Mouse (Mus musculus) heart, adult 11 months (tissue): ENCODE measurements around the gene Ankrd31.

Source experiments
- DNase-seq: peaks from one replicate; pipeline ENCODE4 v3.0.0; 2022

The Ankrd31 gene

DNA sequence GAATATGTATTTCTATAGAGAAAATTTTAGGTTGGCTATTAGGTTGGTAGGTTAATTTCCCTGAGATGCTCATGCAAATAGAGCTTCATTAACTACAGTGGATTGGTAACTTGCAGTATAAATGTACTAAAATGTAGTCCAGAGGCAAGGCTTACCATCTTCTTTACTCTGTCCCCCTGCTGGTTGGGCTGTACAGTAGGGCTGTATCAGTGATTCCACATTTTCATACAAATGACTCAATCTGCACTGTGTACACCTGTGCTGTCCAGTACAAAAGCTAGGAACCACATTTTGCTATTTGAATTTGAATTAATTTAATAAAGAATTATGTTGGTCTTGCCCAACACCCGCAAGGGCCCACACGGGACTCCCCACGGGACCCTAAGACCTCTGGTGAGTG, 111.1 kb downstream of the Ankrd31 start:
- no peak for DNase-seq

DNA sequence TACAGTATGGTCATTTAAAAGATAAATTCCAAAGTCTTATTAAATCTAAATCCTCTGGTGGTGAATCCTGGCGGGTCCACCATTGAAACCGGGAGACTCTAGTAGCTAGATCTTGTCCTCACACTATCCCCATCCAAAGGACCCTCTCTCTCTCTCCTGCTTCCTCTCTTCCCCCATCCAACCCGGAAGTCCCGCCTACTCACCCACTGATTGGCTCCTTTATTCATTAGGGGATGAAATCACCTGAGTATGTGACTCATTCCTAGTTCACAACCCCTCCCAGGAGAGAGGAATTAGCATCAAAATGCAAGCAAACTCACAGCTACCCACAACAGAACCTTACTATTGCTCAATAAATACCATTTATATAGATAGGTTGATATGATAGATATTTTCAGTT, 122.7 kb downstream of the Ankrd31 start:
- no peak for DNase-seq

DNA sequence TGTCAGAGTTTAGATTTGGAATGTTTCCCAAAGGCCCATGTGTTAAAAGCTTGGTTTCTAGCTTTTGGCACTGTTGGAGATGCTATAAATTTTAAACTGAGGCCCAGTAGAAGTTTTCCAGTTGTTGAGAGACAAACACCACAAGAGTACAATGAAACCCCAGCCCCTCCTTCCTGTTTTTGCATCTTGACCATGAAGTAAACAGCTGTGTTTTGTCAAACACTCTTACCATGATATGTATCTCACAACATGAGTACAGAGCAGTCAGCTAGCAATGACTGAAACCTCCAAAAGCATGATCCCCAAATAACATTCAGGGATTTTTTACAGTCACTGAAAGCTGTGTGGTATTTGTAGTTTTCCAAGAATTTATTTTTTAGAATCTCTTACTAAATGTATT, 126.0 kb downstream of the Ankrd31 start:
- no peak for DNase-seq

DNA sequence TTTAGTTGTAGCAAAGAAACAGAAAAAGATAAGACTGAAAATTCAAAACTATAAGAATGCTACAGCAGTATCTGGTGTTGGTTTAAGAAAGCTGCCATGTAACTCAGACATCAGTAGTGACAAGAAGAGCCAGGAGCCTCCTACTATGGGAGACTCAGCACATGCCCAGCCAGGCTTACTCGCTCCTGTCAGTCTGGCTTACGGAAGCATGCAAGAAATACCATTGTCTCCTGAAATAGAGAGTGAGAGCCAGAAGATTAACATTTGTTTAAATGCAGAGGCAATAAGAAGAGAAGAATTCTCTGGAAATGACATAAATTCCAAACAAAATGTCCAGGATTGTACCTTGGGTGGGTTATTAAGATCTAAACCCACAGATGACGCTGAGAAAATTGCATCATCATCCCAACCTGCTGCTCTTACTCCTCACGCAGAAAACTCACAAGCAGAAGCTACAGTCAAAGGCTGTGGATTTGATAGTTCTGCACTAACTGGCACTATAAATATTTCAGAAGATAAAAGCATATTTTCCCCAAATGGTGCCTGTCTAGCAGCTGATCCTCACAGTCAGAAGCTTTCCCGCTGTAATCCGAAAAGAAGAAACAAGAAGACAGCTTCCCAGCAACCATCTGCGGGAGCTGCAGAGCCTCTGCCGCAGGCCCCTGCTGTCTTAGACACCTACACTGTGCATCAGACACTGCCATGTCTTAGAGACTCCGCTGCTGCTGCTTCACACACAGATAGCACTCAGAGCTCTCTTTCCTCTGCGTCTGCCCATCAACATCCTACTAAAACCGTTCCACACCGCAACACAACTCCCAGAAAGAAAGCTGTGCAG, 130.4 kb downstream of the Ankrd31 start:
- DNase-seq: no peak

DNA sequence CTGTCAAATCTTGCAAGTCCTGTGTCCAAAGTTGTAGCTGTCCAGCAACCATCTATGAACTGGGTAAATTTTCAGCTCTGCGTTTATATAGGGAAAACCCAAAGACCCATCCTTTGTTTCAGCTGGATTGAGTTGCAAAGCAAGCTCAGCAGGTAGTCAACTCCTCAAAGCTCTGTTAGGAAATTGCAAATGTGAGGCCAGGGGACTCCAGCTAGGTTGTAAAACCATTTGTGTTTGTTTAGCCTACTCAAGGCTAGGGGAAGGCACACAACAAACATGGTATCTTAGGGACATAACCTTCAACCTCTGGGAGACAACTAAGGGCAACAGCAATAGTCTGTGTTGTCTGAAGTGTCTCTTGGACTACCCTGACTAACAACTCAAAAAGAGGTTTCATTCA, 136.5 kb downstream of the Ankrd31 start:
- no peak for DNase-seq

DNA sequence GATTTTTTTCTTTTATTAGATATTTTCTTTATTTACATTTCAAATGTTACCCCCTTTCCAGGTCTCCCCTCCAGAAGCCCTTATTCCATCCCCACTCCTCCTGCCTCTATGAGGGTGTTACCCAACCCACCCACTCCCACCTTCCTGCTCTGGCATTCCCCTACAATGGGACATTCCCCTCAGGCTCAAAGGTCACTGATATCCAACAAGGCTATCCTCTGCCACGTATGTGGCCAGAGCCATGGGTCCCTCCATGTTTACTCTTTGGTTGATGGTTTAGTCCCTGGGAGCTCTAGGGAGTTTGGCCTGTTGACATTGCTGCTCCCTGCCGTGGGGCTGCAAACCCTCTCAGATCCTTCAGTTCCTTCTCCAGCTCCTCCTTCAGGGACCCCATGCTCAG, 141.9 kb downstream of the Ankrd31 start:
- no peak for DNase-seq

DNA sequence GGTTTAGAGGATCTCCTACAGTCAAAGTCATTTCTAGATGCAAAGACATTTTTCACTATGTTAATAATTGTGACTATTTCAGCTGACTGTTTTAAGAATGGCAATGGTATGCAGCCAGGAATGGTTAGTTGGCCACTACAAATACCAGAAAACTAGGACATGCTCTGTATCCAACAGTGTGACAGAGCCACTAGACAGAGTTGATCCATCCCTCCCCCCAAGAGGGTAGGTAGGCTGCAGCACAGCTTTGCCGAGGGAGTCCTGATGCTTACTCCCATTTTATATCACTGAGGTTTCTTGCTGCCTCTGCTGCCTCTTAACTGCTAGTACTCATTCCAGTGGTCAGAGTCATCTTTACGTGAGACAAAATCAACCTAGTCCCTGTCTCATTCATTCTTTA, 147.1 kb downstream of the Ankrd31 start:
- no peak for DNase-seq

DNA sequence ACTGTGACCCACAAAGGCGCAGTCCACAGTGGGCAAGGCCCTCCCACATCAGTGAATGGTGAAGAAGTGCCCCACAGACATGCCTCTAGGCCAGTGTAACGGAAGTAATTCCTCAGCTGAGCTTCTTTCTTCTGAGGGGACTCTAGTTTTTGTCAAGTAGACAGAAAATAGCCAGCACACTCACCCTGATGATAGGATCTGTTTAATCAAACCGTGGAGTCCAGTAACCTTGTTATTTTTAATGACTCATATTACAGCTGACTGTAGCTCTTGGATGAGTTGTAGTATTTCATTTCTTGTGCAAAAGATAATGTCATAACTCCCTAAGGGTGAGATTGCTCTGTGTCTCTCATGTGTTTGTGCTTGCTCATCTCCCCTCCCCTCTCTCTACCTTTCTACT, 158.6 kb downstream of the Ankrd31 start:
- no peak for DNase-seq

DNA sequence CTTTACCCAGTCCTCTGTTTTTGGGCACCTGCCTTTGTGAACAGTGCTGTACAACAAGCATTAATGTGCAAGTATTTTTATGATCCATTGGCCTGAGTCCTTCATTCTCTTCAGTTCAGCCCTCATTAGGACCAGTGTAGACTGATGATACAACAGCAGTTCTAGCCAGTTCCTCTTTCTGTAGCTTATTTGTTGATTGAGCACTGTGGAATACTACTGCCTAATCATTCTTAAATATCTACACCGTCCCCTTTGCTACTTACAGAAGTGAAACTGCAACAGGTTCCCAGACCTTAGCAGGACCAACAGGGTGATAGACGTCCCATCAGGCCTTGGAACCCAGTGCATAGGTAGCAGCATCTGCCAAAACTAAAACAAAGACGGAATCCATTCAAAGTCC, 163.1 kb downstream of the Ankrd31 start:
- DNase-seq: no peak

DNA sequence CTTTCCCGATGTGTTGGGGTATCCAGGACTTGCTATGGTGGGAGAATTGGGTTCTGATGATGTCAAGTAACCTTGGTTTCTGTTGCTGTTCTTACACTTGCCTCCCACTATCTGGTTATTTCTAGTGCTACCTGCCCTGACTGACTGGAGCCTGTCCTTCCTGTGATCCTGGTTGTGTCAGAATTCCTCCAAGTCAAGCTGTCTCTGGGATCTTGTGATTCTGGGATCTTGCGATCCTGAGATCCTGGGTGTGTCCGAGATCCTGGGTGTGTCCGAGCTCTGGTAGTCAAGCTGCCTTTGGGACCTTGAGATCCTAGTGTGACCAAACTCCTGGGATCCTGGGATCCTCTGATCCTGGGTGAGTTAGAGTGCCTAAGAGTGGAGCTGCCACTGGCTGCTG, 175.1 kb downstream of the Ankrd31 start:
- peak; percentile 67 for DNase-seq

DNA sequence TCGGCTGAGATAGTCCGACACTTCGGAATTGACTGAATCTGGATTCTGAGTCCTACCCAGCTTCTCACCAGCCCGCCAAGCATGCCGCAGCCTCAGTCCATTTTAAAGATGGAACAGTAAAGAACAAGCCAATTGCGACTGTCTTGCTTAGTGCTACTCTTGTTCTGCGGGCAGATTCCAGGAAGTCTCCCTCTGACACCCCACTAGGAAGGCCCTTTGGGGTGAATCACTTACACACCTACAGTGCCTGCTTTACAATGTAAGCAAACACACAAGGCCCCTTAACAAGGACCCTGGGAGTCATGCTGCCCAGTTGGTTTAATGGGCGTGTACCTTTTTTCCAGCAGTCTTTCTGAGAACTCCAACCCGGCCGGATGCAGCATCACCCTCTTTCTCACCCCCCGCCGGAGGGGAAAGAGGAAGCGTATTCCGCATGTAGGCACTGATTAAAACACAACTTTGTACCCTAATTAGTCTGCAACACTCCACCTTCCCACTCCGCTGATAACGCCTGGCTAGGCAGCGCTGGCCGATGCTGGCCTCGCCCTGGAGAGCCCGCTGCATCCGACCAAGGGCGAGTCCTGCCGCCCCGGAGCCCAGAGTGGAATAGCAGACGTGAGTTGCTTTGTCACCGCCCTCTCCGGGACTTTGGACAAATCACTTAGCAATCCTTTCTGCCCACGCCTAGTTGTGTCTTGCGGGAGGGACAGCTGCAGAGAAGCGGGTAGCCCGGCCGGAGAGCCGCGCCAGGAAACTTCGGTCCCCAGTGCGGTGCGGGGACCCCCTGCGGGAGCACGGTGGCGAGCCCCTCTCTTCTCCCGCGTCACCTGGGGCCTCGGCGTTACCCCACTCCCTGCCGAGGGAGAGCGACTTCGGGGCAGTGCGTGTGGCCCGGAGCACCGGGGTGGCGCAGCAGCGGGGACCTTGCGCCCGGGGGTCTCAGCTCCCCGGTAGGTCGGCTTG, 176.2 kb downstream of the Ankrd31 start, which contains the start of gene Gcnt4:
Gene Gcnt4 (plus strand): TSS at position 691 of the 963 bp plus-strand sequence.
- DNase-seq: peak; percentile 96

DNA sequence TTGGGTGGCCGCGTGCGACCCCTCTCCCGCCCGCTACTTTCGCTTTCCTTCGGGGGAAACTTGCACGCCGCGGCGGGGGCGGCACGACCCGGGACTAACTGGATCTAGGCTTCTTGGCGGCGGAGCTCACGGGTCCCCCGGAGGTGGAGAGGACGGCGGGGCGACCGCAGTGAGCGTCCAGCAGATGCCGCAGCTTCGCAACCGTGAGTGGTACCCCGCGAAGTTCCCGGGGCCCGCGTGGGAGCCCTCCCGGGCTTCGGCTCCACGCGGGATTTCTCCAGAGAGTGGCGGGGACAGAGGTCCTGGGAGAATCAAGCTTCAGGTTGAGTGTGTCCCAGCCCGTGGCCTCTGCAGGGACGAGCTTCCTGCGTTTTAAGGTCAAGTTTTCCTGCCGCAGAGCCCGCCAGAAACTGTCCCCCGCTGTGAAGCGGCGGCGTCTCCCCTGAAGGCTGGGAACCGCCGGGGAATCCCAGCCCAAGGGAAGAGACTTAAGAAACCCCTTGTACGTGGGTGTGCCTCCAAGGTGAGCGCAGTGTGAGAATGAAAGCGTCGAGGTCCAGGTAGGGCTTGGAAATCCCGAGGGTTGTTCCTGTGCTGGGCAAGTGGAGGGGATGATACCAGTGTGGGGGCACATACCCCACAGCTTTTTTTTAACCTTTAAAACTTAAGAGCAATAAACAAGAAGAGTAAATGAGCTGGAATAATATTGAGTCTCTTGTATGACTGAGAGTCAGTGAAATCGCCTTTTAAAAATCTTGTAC, 177.1 kb downstream of the Ankrd31 start:
- DNase-seq: peak; percentile 89

DNA sequence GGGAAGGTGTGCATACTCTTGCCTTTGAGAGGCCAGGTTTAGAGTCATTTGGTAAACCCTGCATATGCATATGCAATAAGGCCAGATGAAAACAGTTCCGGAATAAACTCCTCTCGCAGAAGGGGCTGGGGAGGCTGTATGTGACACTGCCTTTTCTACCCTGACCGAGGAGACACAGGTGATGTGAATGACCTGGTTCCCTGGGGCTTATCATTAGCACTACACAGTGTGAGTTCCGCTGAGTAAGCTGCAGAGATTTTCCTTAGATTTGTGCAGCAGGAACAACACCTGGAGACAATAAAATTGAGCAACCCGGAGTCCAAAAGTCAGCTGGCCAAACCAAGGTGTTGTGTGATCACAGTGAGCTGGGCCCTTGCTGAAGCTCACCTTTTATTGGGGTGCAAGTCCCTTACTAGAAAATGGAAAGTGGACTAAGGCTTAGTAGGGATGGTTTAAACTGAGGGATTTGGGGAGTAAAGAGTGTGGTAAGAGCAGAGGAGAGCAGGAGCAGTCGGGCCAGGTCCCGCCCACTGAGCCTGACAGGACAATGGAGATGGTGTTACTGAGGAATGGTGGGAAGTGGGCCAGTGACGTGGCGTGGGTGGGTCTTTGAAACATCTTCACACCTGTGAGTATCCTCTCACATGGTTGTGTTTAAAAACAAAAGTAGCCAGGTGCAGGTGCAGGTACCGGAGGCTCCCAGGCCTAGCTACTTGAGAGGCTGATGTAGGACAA, 178.1 kb downstream of the Ankrd31 start:
- peak; percentile 64 for DNase-seq

DNA sequence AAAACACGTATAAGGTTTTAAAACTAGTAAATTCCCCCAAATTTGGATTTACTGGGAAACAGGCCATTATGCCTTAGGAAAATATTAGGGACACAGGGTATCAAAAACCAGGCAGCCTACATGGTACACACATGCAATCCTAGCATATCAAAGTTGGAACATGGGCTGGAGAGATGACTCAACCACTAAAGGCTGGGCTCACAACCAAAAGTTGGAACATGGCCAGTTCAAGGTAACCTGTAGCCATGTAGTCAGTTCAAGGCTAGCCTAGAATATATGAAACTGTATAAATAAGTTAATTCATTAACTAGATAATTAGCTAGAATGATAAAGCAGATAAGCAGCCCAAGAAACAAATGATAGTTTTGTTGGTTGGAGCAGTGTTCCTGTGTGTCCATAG, 179.7 kb downstream of the Ankrd31 start:
- DNase-seq: peak; percentile 31

DNA sequence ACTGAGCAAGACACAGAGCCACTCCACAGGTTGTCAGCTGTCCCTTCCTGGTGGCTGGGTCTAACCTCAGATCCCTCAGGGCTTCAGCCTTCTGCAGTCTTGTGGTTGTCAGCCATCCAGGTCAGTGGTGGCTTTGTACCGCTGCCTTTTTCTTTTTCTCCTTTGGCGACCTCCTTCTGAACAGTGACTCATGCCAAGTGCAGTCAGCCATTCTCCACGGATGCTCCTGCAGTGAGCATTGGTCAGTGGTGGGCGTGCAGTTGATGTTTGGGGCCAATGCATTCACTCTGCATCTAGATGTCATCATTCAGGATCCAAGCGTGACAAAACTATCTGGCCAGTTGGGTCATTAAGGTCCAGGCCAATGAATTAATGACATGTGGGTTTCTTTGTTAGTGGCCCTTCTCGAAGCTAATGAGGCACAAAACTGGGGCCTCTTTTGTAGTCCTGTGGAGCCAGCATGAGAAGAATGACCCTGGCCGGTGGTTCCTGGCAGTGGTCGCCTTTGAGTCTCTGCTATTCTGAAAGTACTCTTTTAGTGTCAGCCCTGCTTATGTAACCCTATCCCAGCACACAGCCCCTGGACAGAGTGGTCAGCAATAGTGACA, 180.5 kb downstream of the Ankrd31 start:
- peak; percentile 58 for DNase-seq

DNA sequence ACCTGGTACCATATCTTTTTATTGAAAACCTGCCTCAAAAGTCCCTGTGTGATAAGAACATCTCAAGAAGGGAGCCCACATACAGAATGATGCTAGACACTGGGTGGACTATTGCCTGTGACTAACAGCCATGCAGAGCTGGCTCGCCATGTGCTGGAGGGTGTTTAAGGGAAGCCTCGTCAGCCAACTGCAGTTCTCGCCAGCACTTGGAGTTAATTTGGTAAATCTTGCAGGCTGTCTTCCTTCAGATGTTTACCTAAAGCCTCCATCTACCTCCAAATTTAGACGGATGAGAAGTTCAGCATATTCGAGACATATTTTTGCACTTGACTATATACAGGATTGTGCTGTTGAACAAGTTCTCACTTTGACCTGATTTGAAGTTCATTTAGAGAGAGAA, 184.7 kb downstream of the Ankrd31 start:
- DNase-seq: peak; percentile 71

DNA sequence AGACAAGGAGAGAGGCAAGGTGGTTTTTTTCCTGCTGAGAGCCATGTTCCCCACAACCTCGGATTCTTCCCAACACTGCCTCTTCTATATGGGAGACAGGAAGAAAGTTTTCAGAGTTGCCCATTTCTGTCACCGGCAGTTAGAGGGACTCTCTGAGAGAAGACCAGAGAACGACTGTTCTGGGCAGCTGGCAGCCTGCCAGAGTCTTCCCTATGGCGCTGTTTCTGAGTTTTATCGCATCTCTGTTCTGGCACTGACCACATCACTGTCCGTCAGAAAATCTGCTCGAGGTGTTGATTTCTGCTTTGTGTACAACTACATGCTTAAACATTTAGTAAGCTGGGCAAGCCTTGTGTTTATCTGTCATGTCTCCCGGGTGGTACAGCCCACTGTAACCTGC, 185.3 kb downstream of the Ankrd31 start:
- DNase-seq: no peak

DNA sequence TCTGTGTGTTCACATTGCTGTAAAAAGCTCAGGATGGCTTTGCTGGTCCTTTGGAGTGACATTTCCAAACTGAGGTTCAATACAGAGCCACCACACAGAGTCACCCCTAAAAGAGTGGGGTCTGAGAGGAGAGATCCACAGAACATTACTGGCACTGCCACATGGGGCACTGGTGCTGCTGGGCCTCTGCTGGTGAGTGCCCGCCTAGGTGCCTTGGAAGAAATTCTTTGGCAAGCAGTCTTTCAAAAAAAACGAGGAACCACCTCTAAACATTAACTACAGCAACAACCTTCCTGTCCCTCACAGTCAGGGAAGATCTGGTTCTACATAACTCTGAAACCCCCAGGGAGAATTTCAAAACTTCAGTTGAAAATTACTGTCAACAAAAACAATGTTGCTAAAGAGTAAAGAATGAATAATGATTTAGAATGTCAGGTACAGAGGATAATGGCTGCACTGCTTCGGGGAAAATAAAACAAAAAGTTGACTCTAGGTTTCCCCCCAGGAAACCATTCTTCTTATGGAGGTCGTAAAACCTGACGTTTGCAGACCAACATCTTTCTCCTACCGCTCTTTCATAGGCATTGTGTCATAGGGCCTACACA, 188.2 kb downstream of the Ankrd31 start:
- DNase-seq: peak; percentile 18

DNA sequence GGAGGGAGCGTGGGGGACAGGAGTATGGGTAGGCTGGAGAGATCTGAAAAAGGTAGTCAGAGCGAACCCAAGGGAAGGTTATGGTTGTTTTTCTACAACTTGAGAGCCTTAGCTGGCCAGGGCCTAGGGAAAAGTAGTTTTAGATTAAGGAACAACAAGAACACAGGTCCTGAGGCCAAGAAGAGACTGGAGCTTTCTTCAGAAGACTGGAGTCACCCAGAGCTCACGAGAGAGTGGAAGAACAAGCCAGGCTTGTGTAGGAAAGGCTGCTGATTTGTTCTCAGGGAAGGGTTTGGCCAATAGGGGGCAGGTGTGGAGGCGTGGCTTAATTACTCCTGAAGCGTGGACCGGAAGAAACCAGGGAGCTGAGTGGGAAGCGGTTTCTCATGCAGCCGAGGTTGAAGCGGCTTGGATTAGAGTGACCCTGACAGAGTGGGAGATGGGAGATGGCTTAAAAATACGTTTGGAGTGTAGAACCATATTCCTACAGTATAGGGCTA, 189.0 kb downstream of the Ankrd31 start:
- peak; percentile 50 for DNase-seq

DNA sequence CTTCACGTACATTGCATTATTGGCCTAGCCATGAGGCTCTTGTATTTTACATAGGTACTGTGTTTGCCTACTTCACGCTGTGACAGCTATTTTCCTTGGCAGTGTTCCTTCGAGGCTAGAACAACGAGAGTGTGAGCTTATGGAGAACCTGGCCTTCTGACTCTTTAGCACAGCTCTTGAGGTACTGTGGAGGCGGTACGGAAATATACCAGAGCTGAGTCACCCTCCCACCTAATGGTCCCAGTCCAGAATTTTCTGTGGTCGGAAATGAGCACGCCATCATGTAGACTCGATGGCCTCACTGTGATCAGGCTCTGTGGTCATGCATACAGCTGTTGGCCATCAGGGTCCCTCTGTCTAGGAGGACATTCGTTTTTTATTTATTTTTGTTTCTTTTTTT, 191.6 kb downstream of the Ankrd31 start:
- peak; percentile 62 for DNase-seq

DNA sequence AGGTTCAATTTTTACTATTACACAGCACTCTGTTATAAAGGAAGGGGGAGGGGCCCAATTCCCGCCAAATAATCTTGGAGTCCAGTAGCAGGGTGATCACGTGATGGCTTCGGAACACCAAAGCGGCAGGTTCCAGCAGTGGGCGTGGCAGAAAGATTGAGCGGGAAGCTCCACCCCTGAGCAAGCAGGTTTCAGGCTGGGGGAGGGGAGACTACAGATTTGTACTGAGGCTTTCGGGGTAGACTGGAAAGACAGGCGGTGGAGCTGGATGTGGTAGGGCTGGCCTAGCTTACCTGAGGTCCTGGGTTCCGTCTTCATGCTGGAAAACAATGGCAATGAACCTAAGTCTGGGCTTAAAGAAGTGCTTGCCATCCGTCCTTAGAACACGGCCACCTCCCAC, 193.4 kb downstream of the Ankrd31 start:
- DNase-seq: peak; percentile 63
